Mouse (Mus musculus): ENCODE measurements at regions not wholly inside any gene's neighbourhood (a gene's known extent, or its start where the extent isn't known, plus 50 kb on each side); places are given as distances from the start of the nearest gene placed in this dataset.

DNA sequence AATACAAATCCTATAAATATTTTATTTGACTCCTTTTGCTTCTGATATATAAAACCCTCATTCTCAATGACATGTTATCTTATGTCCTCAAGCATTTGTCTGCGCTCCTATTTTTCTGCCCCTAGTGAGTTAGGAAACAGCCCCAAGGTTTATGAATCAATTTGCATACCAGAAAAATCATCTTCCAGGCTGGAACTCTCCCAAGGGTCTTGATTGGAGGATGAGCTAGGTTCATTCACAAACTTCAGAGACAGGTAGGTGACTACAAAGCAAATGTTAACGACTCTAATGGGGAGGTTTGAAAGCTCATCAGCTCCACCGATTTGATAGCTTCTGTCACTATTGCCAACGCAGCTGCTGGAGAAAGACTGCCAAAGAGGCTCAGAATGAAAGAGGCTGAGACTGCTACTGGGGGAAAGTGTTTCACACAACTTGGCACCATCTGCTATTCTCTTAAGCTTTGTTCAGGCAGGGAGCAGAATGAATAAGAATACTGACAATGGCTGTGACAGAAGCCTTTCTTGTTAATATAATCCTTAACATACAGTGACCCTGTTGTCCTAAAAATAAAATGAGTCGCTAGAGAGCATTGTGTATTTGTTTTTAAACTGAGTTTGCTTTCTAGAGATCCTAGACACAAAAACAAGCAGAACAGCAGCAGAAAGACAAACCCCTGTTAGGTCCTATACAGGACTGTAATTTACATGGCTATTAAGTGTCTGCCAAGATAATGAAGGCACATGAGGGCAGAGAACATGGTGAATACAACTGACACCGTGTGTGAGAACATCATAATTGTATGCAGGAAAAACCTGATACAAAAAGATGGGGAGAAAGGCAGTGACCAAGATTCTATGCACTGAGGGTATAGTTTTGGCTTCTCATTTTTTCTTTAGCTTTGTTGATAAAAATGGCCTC is 843.4 kb downstream of the Cdh8 start:
- Histone ChIP-seq H3K27me3 (replicated peaks) (no peaks in the 10 kb centered on the region), H3K9ac (no peak overlapping the region), H3K27ac (ENCODE audit: poor library complexity, severe bottlenecking) (no peak overlapping the region), H3K4me3 (no peak overlapping the region), H3K9me3 (replicated peaks) (no peaks in the 10 kb centered on the region), H3K4me2 (no peak overlapping the region), H3K36me3 (no peaks in the 10 kb centered on the region), H3K4me1 (replicated peaks) (no peaks in the 10 kb centered on the region)
- ATAC-seq (ENCODE audit: insufficient number of reproducible peaks, low FRiP score): no peak
- WGBS: 61% methylated on average over 6 of the region's 6 CpGs

DNA sequence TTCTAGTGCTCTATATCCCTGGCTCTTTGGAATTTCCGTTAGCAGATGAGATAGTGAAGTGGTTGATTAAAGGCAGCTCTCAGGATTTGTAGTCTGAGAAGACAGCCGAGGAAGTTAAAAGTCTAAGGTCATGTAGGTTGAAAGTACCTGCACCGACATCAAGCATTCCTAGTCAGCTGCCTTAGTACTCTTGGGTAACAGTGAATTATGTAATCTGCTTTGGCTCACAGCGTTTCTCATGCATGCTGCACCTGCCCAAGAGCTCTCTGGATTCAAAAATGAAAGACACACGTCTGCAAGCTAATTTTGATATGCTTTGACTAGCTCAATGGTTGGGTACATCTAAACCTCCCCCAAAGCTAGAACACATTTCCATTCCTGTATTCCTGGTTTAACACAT is 849.6 kb downstream of the Cdh8 start:
- ATAC-seq (ENCODE audit: insufficient number of reproducible peaks, low FRiP score): no peak
- no peaks in the 10 kb centered on the region for H3K36me3 ChIP-seq
- no peaks in the 10 kb centered on the region for H3K9me3 ChIP-seq (replicated peaks)
- H3K9ac ChIP-seq: no peak overlapping the region
- no peaks in the 10 kb centered on the region for H3K27me3 ChIP-seq (replicated peaks)
- H3K4me3 ChIP-seq: no peak overlapping the region
- no peaks in the 10 kb centered on the region for H3K4me1 ChIP-seq (replicated peaks)
- no peak overlapping the region for H3K27ac ChIP-seq (ENCODE audit: poor library complexity, severe bottlenecking)
- no peak overlapping the region for H3K4me2 ChIP-seq
- WGBS: 49% methylated on average over 5 of the region's 5 CpGs

DNA sequence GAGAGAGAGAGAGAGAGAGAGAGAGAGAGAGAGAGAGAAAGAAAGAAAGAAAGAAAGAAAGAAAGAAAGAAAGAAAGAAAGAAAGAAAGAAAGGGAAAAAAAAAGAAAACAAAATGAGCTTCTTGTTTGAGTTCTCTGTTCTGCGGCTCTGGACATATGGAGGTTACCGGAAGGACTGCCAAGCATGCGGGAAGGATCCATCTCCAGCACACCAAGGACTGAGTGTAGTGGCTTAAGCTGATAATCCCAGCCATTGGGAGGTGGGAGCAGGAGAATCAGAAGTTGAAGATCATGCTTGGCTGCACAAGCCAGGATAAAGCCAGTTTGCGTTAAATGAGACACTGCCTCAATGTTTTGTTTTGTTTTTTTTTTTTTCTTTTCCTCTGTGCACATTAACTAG is 897.8 kb downstream of the Cdh8 start:
- no peak overlapping the region for H3K9ac ChIP-seq
- no peak for ATAC-seq (ENCODE audit: insufficient number of reproducible peaks, low FRiP score)
- no peak overlapping the region for H3K4me2 ChIP-seq
- H3K27ac ChIP-seq (ENCODE audit: poor library complexity, severe bottlenecking): no peak overlapping the region
- H3K9me3 ChIP-seq (replicated peaks): no peaks in the 10 kb centered on the region
- H3K4me1 ChIP-seq (replicated peaks): 0 out of 2 replicates have a peak, but pooled peaks cover 6% of the 10 kb centered on the region
- 76% methylated on average over 4 of the region's 4 CpGs for WGBS
- H3K36me3 ChIP-seq: no peaks in the 10 kb centered on the region
- H3K27me3 ChIP-seq (replicated peaks): no peaks in the 10 kb centered on the region
- H3K4me3 ChIP-seq: no peak overlapping the region

DNA sequence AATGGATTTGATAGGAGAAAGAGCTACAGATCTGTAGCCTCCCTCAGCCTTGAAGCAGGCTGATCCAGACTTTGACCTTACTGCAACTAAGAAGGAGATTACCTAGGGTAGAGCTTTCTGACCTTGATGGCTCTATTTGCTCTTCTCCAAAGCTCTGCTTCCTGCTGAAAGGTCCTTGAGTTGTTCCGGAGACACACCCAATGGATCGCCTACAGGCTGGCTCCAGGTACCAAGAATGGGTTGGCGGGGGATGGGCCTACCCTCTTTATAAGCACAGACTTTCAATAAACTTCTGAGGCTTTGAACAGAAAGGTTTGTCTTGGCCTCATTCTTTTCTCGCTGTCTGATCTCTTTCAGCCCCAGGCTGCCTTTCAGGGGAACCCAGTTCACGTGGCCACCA is 901.0 kb downstream of the Cdh8 start:
- Histone ChIP-seq H3K9me3 (replicated peaks) (no peaks in the 10 kb centered on the region), H3K27me3 (replicated peaks) (no peaks in the 10 kb centered on the region), H3K36me3 (no peaks in the 10 kb centered on the region), H3K4me1 (replicated peaks) (0 out of 2 replicates have a peak, but pooled peaks cover 6% of the 10 kb centered on the region), H3K4me2 (no peak overlapping the region), H3K4me3 (no peak overlapping the region), H3K27ac (ENCODE audit: poor library complexity, severe bottlenecking) (0 out of 2 replicates have a peak overlapping the region, but pooled peaks have one; percentile 13), H3K9ac (no peak overlapping the region)
- 50% methylated on average over 5 of the region's 5 CpGs for WGBS
- ATAC-seq (ENCODE audit: insufficient number of reproducible peaks, low FRiP score): no peak

DNA sequence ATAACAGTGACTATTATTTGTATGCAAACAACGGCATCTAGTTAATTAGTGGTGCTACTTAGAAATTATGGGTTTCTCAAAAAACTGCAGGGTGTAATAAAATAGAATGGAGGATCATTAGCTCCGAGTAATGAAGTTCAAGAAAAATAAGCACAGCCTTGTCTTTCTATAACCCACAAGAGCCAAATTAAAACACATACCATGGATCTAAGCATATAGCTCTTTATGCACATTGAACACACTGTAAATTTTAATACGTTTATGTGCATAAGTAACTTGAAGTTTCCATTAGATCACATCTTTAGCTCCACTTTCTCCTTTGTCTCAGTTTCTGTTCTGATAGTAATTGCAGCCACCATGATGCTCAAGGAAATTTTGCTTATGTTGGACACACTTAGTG is 919.5 kb downstream of the Cdh8 start:
- Histone ChIP-seq H3K27ac (ENCODE audit: poor library complexity, severe bottlenecking) (no peak overlapping the region), H3K4me3 (no peak overlapping the region), H3K9ac (no peak overlapping the region), H3K27me3 (replicated peaks) (no peaks in the 10 kb centered on the region), H3K9me3 (replicated peaks) (no peaks in the 10 kb centered on the region), H3K4me2 (no peak overlapping the region), H3K4me1 (replicated peaks) (no peaks in the 10 kb centered on the region), H3K36me3 (no peaks in the 10 kb centered on the region)
- no peak for ATAC-seq (ENCODE audit: insufficient number of reproducible peaks, low FRiP score)
- WGBS: 73% methylated on average over 3 of the region's 3 CpGs

DNA sequence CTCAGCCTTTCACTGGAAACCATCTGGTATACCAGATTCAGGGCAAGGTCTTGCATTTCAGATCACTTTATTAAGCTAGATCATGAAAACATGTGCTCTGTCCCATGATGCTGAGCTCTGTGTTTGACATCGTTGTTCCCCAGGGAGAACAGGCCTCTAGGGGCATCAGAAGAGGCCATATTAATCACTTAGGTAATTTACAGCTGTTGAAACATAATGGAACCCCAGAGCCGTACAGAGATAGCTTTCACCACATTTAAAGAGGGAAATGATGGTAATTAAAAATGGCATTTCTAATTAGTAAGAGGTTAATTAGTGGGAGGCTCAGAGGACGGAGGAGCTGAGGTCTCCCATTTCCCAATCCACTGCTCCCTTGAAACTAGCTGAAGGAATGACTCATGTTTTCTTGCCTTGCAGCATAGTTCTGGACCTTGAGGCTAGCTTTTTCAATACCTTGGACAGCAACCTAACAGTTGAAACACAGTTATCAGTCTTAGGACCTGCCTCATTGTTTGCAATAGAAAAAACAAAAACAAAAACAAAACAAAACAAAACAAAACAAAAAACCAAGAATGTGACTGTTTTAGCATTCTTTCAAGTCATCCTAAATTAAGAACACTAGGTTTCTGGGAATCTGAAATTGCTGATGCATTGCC is 952.8 kb downstream of the Cdh8 start:
- no peaks in the 10 kb centered on the region for H3K4me1 ChIP-seq (replicated peaks)
- no peaks in the 10 kb centered on the region for H3K9me3 ChIP-seq (replicated peaks)
- no peak overlapping the region for H3K27ac ChIP-seq (ENCODE audit: poor library complexity, severe bottlenecking)
- H3K36me3 ChIP-seq: no peaks in the 10 kb centered on the region
- no peak overlapping the region for H3K9ac ChIP-seq
- H3K4me2 ChIP-seq: no peak overlapping the region
- WGBS: 64% methylated on average over 3 of the region's 3 CpGs
- no peak for ATAC-seq (ENCODE audit: insufficient number of reproducible peaks, low FRiP score)
- H3K27me3 ChIP-seq (replicated peaks): no peaks in the 10 kb centered on the region
- no peak overlapping the region for H3K4me3 ChIP-seq

DNA sequence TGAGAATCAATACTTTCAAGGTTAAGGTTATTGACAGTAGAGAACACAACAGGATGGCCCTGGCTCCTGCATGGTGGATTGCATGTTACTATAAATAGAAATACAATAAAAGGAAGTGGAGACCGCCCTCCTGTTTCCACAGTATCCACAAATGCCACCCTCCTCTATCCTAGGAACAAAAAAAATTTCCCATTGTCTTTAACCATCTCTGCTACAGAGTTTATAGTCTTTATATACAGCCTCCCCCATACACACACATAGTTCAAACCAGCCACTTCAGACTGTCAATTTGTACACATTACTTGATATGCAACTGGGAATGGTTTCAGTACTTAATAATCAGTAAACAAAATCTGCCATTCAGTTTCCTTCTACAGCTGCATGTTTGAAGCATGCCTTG is 960.7 kb downstream of the Cdh8 start:
- H3K4me2 ChIP-seq: no peak overlapping the region
- ATAC-seq (ENCODE audit: insufficient number of reproducible peaks, low FRiP score): no peak
- H3K36me3 ChIP-seq: no peaks in the 10 kb centered on the region
- H3K27ac ChIP-seq (ENCODE audit: poor library complexity, severe bottlenecking): no peak overlapping the region
- 60% methylated on average over 1 of the region's 1 CpGs for WGBS
- H3K4me3 ChIP-seq: no peak overlapping the region
- no peaks in the 10 kb centered on the region for H3K4me1 ChIP-seq (replicated peaks)
- H3K9ac ChIP-seq: no peak overlapping the region
- H3K27me3 ChIP-seq (replicated peaks): no peaks in the 10 kb centered on the region
- H3K9me3 ChIP-seq (replicated peaks): 0 out of 2 replicates have a peak, but pooled peaks cover 3% of the 10 kb centered on the region

Measured in heart, embryonic 12.5 days (tissue).